Mouse (Mus musculus) skeletal muscle tissue, adult 2 months (tissue): ENCODE measurements around the gene Irf5.

Source experiments
- DNase-seq: peaks from one replicate; pipeline ENCODE4 v3.0.0-alpha.2; 2012; ENCODE audit warnings: low read depth, low spot score

Gene Irf5

GRCm38 (mm10) chr6:29526281-29527251 lies at the start of gene Irf5:
TSS of gene Irf5 (plus strand) at chr6:29526625.
- DNase-seq: no peak

GRCm38 (mm10) chr6:29482691-29483090 lies 43.7 kb upstream of the Irf5 start:
- no peak for DNase-seq

- peak; percentile 26 for DNase-seq
These were observed 41.5 kb upstream of the Irf5 start for GRCm38 (mm10) chr6:29484716-29485559.

GRCm38 (mm10) chr6:29485951-29486350 lies 40.5 kb upstream of the Irf5 start:
- no peak for DNase-seq

GRCm38 (mm10) chr6:29494101-29494500 lies 32.3 kb upstream of the Irf5 start:
- no peak for DNase-seq

- DNase-seq: no peak
These were observed 30.2 kb upstream of the Irf5 start for GRCm38 (mm10) chr6:29496270-29496669.

GRCm38 (mm10) chr6:29497791-29498190 lies 28.6 kb upstream of the Irf5 start:
- DNase-seq: no peak

- DNase-seq: no peak
These were observed 26.2 kb upstream of the Irf5 start for GRCm38 (mm10) chr6:29500177-29500576.

- no peak for DNase-seq
These were observed 25.6 kb upstream of the Irf5 start for GRCm38 (mm10) chr6:29500810-29501209.

GRCm38 (mm10) chr6:29501599-29501998 lies 24.8 kb upstream of the Irf5 start:
- DNase-seq: no peak

GRCm38 (mm10) chr6:29505493-29505892 lies 20.9 kb upstream of the Irf5 start:
- DNase-seq: no peak

- DNase-seq: no peak
These were observed 19.6 kb upstream of the Irf5 start for GRCm38 (mm10) chr6:29506834-29507233.

GRCm38 (mm10) chr6:29507447-29508309 lies 18.7 kb upstream of the Irf5 start, which contains the start of gene Kcp:
TSS of gene Kcp (minus strand) at chr6:29507952.
- no peak for DNase-seq

- DNase-seq: peak; percentile 54
These were observed 17.3 kb upstream of the Irf5 start for GRCm38 (mm10) chr6:29509086-29509485.

- peak; percentile 59 for DNase-seq
These were observed 13.1 kb upstream of the Irf5 start for GRCm38 (mm10) chr6:29513284-29513683.

- peak; percentile 68 for DNase-seq
These were observed 9.3 kb upstream of the Irf5 start for GRCm38 (mm10) chr6:29517139-29517538.

- DNase-seq: no peak
These were observed 3.7 kb upstream of the Irf5 start for GRCm38 (mm10) chr6:29522626-29523300.

GRCm38 (mm10) chr6:29523301-29524033 lies 3.0 kb upstream of the Irf5 start:
- no peak for DNase-seq

GRCm38 (mm10) chr6:29524034-29524489 lies 2.4 kb upstream of the Irf5 start:
- no peak for DNase-seq

- no peak for DNase-seq
These were observed 1.2 kb upstream of the Irf5 start for GRCm38 (mm10) chr6:29525256-29525655.
